Mouse (Mus musculus): ENCODE results near the gene Mcm2. TPM values are rescaled to one million over a fixed set of nuclear protein-coding genes. Genes with fewer than 3 reads are reported as not detected.

Gene Mcm2
- total and polyA plus RNA-seq, 3 experiments, result 130 to 148 (median 148) TPM

DNA sequence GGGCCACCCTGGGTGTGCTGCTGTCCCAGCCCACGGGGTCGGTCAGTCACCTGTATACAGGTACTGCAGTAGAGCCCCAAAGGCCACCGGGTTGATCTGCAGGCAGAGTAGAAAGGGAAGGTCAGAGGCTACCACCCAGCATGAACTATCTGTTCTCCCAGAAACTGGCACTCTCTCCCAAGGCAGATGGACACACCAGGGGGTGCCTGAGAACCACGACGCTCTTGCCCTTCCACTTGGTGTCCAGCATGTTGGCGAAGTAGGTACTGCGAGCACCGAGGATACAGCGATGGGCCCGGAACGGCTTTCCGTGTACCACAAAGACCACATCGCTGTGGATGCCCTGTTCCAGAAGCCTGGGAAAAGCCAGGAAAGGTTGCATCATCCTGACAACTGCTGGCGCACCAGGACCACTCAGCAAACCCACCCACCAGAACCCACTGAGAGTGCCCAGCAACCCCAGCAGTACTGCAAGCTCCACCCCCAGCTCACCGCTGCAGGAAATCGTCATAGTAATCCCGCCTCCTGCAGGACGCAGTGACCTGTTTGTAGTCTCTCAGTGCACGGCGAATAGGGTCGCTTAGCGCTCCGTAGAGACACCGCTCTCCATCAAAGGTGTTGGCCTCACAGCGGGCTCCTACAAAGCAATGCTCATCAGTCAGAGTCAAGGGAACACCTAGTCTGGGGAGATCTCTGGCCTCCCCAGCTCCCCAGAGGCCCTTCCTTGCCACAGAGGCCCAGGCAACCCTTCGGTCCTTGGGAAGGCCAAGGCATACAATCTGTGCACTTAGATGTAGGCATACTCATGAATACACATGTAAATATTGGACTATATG, 59.2 kb downstream of the Mcm2 start:
- no peak for TF ChIP-seq IRF4 (IDR thresholded peaks at IDR 0.05; ENCODE audit: low read depth, low read length)
- no peak for TF ChIP-seq CHD2 (IDR thresholded peaks at IDR 0.05; ENCODE audit: low read length)
- no peak for TF ChIP-seq HCFC1 (IDR thresholded peaks at IDR 0.05; ENCODE audit: low read depth, low read length)
- no peak for TF ChIP-seq NRF1 (IDR thresholded peaks at IDR 0.05; ENCODE audit: low read depth, low read length)
- no peak for TF ChIP-seq PAX5 (IDR thresholded peaks at IDR 0.05; ENCODE audit: low read length)
- TF ChIP-seq USF1 (IDR thresholded peaks at IDR 0.05; ENCODE audit: low read depth, low read length), result no peak
- no peak for TF ChIP-seq MAFK (IDR thresholded peaks at IDR 0.05; ENCODE audit: insufficient replicate concordance, low read length)
- no peak for TF ChIP-seq UBTF (IDR thresholded peaks at IDR 0.05; ENCODE audit: low read depth, low read length)
- no peak for TF ChIP-seq ZMIZ1 (IDR thresholded peaks at IDR 0.05; ENCODE audit: low read depth, low read length)
- TF ChIP-seq SIN3A (IDR thresholded peaks at IDR 0.05; ENCODE audit: low read length), result no peak
- TF ChIP-seq GABPA (IDR thresholded peaks at IDR 0.05; ENCODE audit: insufficient replicate concordance, low read depth, low read length), result no peak
- no peak for TF ChIP-seq JUN (IDR thresholded peaks at IDR 0.05; ENCODE audit: insufficient read depth, low read depth, low read length)
- no peak for TF ChIP-seq NELFE (IDR thresholded peaks at IDR 0.05; ENCODE audit: low read depth, low read length)
- no peak for DNase-seq (ENCODE audit: extremely low read depth)
- dilution Hi-C loops (cut with MboI; ENCODE audit: extremely low pct_ligation_motif_present, extremely low pct_unique_long_range_greater_than_20kb, low sequenced_read_pairs), result no loop called here
- Histone ChIP-seq H3K27me3 (replicated peaks) (peaks cover 3% of the 10 kb centered on the region), H3K4me1 (ENCODE audit: control insufficient read depth in 1 of 2, insufficient read depth in 2 of 2) (peaks cover 30 to 43% of the 10 kb centered on the region in 2 experiments), H3K4me3 (replicated peaks in 1 of 3; ENCODE audit: low read depth in 2 of 3, low read length in 2 of 3, poor library complexity in 1 of 3) (no peak overlapping the region), H3K36me3 (replicated peaks in 1 of 2; ENCODE audit: control insufficient read depth in 1 of 2, insufficient read depth in 1 of 2, low read length in 1 of 2) (peaks cover 33 to 55% of the 10 kb centered on the region in 2 experiments), H3K9ac (ENCODE audit: insufficient read depth, low read depth) (no peak overlapping the region), H3K4me2 (ENCODE audit: insufficient read depth, low read depth, poor library complexity, severe bottlenecking) (no peak overlapping the region), H3K79me2 (replicated peaks; ENCODE audit: control insufficient read depth, extremely low read depth, insufficient read depth, poor library complexity, severe bottlenecking) (peaks cover 2% of the 10 kb centered on the region; the same call in 1 of the 2 replicates), H3K9me3 (replicated peaks; ENCODE audit: low read length) (no peaks in the 10 kb centered on the region), H3K27ac (ENCODE audit: insufficient read depth, low read depth) (no peak overlapping the region)
- in situ Hi-C loops (cut with MboI; ENCODE audit: low pct_ligation_motif_present, low pct_unique_long_range_greater_than_20kb, low sequenced_read_pairs), result no loop called here

DNA sequence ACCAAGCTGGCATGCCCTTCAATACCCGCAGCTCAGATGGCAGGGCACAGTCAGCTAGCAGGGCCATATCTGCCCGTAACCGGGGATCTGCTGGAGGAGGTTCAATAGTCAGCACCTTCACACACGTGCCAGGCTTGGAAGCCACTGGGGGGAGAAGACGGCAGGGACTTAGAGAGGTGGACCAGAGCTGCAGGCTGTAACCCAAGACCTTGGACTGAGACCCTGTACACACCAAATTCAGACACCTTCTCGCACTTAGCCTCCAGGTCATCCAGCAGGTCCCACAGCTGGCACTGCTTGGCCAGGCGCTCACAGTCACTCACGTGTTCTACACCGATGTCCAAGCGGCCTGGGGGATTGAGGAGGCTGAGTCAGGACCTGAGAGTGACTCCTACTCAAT, 60.0 kb downstream of the Mcm2 start:
- no peaks in the 10 kb centered on the region for H3K9me3 ChIP-seq (replicated peaks; ENCODE audit: low read length)
- no peak for DNase-seq (ENCODE audit: extremely low read depth)
- H3K4me2 ChIP-seq (ENCODE audit: insufficient read depth, low read depth, poor library complexity, severe bottlenecking), result no peak overlapping the region
- H3K36me3 ChIP-seq (replicated peaks in 1 of 2; ENCODE audit: control insufficient read depth in 1 of 2, insufficient read depth in 1 of 2, low read length in 1 of 2), result peaks cover 33 to 58% of the 10 kb centered on the region in 2 experiments
- dilution Hi-C loops (cut with MboI; ENCODE audit: extremely low pct_ligation_motif_present, extremely low pct_unique_long_range_greater_than_20kb, low sequenced_read_pairs) (no loop called here), in situ Hi-C loops (cut with MboI; ENCODE audit: low pct_ligation_motif_present, low pct_unique_long_range_greater_than_20kb, low sequenced_read_pairs) (no loop called here)
- H3K27me3 ChIP-seq (replicated peaks), result peaks cover 3% of the 10 kb centered on the region
- no peak overlapping the region for H3K4me3 ChIP-seq (replicated peaks in 1 of 3; ENCODE audit: low read depth in 2 of 3, low read length in 2 of 3, poor library complexity in 1 of 3)
- TF ChIP-seq UBTF (IDR thresholded peaks at IDR 0.05; ENCODE audit: low read depth, low read length) (no peak), POLR2A (IDR thresholded peaks at IDR 0.05; ENCODE audit: low read depth, low read length) (no peak), KAT2A (IDR thresholded peaks at IDR 0.05; ENCODE audit: insufficient replicate concordance, low read length) (no peak), IRF4 (IDR thresholded peaks at IDR 0.05; ENCODE audit: low read depth, low read length) (no peak), RAD21 (IDR thresholded peaks at IDR 0.05; ENCODE audit: low read depth, low read length) (no peak)
- H3K9ac ChIP-seq (ENCODE audit: insufficient read depth, low read depth), result no peak overlapping the region
- peaks cover 37 to 50% of the 10 kb centered on the region in 2 experiments for H3K4me1 ChIP-seq (ENCODE audit: control insufficient read depth in 1 of 2, insufficient read depth in 2 of 2)
- H3K27ac ChIP-seq (ENCODE audit: insufficient read depth, low read depth), result no peak overlapping the region
- H3K79me2 ChIP-seq (replicated peaks; ENCODE audit: control insufficient read depth, extremely low read depth, insufficient read depth, poor library complexity, severe bottlenecking), result peaks cover 2% of the 10 kb centered on the region; the same call in 1 of the 2 replicates
